Comparison of ENCODE assay signal across 10 mouse cellular contexts in genomic region chr10:108524306-108525029, GRCm38 (mm10).
A peak's percentile ranks its signal among the peaks of the same experiment; 100 is the strongest.
DNase-seq lines count a peak whose midpoint lies in the region; ATAC-seq lines count a peak whose summit lies in the region.
"Had no signal": no experiment of that assay in that cellular context is flagged by ENCODE, and none has a peak within 500 bp of the region (broad histone marks: within the 10 kb centered on the region; RNA-seq: fewer than 3 reads in every experiment).

No protein-coding gene starts in this region.

- H3K4me1 ChIP-seq in heart, embryonic 12.5 days (replicated peaks) = peaks cover 7% of the 10 kb centered on the region
- peaks cover 6% of the 10 kb centered on the region; the same call in 1 of the 2 replicates for H3K4me1 ChIP-seq in neural tube, embryonic 13.5 days (replicated peaks)
- H3K4me1 ChIP-seq: liver, embryonic 13.5 days had no signal

- H3K4me2 ChIP-seq in heart, embryonic 12.5 days = no peak overlapping the region
- no peak overlapping the region for H3K4me2 ChIP-seq in neural tube, embryonic 13.5 days
- H3K4me2 ChIP-seq: heart, embryonic 13.5 days; liver, embryonic 13.5 days had no signal

- no peak for ATAC-seq in heart, embryonic 12.5 days (ENCODE audit: insufficient number of reproducible peaks, low FRiP score)
- peak; percentile 50; the same call in 1 of the 2 replicates for ATAC-seq in neural tube, embryonic 13.5 days (ENCODE audit: low read depth)
- ATAC-seq in monocyte, adult 5-6 weeks (replicated peaks; ENCODE audit: insufficient number of reproducible peaks, low FRiP score, low TSS enrichment, poor library complexity, severe bottlenecking) = no peak

- intact Hi-C loops in left cerebral cortex, postnatal 4 days (cut with DNase I) = no loop called here
- intact Hi-C loops in left cerebral cortex, postnatal 25 days (cut with DNase I) = no loop called here

- H3K27ac ChIP-seq in heart, embryonic 12.5 days (ENCODE audit: poor library complexity, severe bottlenecking) = peak overlapping the region; percentile 29; the same call in 1 of the 2 replicates
- no peak overlapping the region for H3K27ac ChIP-seq in neural tube, embryonic 13.5 days (replicated peaks)
- H3K27ac ChIP-seq: heart, embryonic 13.5 days; liver, embryonic 13.5 days had no signal

- no peaks in the 10 kb centered on the region for H3K9me3 ChIP-seq in heart, embryonic 12.5 days (replicated peaks)
- no peaks in the 10 kb centered on the region for H3K9me3 ChIP-seq in neural tube, embryonic 13.5 days
- H3K9me3 ChIP-seq: heart, embryonic 13.5 days; liver, embryonic 13.5 days had no signal

- peak; percentile 10 for DNase-seq in left cerebral cortex, postnatal 4 days
- DNase-seq in left cerebral cortex, adult 18-20 months (ENCODE audit: low spot score in 2 of 2) = no peak
- peak; percentile 43 for DNase-seq in cerebellum, adult 9-10 months
- DNase-seq in ovary, postnatal 10 days (ENCODE audit: low spot score) = no peak
- DNase-seq in left cerebral cortex, postnatal 25 days (ENCODE audit: low spot score in 2 of 2) = no peak
- DNase-seq: liver, embryonic 13.5 days had no signal

- no peak overlapping the region for H3K9ac ChIP-seq in heart, embryonic 12.5 days
- no peak overlapping the region for H3K9ac ChIP-seq in neural tube, embryonic 13.5 days
- H3K9ac ChIP-seq: heart, embryonic 13.5 days; liver, embryonic 13.5 days had no signal

- no peaks in the 10 kb centered on the region for H3K27me3 ChIP-seq in heart, embryonic 12.5 days (replicated peaks)
- H3K27me3 ChIP-seq in neural tube, embryonic 13.5 days = no peaks in the 10 kb centered on the region
- H3K27me3 ChIP-seq: heart, embryonic 13.5 days; liver, embryonic 13.5 days had no signal

- H3K4me3 ChIP-seq in heart, embryonic 12.5 days = no peak overlapping the region
- H3K4me3 ChIP-seq in neural tube, embryonic 13.5 days = no peak overlapping the region
- H3K4me3 ChIP-seq: heart, embryonic 13.5 days; liver, embryonic 13.5 days had no signal

- WGBS in heart, embryonic 12.5 days = 41% methylated on average over 6 of the region's 6 CpGs
- WGBS in neural tube, embryonic 13.5 days = 54% methylated on average over 6 of the region's 6 CpGs

- no peaks in the 10 kb centered on the region for H3K36me3 ChIP-seq in heart, embryonic 12.5 days
- H3K36me3 ChIP-seq in neural tube, embryonic 13.5 days = no peaks in the 10 kb centered on the region
- H3K36me3 ChIP-seq: heart, embryonic 13.5 days; liver, embryonic 13.5 days had no signal

Comparison
In these comparisons a context has a peak if more than half of its experiments do, and no peak if none do; other contexts are left out.
1. DNase-seq: peak in left cerebral cortex, postnatal 4 days (single experiment) and cerebellum, adult 9-10 months (single experiment); none in left cerebral cortex, adult 18-20 months (0 of 2), ovary, postnatal 10 days (single experiment) and left cerebral cortex, postnatal 25 days (0 of 2).